Mouse (Mus musculus): Measurements from ENCODE around the gene Tbc1d8b. TPM values are rescaled to one million over a fixed set of nuclear protein-coding genes. Genes with fewer than 3 reads are reported as not detected.

Tbc1d8b gene
- polyA plus RNA-seq (2012; rRNA removed; ENCODE audit: low replicate concordance), result 0.20 and 0.23 TPM in 2 replicates

DNA sequence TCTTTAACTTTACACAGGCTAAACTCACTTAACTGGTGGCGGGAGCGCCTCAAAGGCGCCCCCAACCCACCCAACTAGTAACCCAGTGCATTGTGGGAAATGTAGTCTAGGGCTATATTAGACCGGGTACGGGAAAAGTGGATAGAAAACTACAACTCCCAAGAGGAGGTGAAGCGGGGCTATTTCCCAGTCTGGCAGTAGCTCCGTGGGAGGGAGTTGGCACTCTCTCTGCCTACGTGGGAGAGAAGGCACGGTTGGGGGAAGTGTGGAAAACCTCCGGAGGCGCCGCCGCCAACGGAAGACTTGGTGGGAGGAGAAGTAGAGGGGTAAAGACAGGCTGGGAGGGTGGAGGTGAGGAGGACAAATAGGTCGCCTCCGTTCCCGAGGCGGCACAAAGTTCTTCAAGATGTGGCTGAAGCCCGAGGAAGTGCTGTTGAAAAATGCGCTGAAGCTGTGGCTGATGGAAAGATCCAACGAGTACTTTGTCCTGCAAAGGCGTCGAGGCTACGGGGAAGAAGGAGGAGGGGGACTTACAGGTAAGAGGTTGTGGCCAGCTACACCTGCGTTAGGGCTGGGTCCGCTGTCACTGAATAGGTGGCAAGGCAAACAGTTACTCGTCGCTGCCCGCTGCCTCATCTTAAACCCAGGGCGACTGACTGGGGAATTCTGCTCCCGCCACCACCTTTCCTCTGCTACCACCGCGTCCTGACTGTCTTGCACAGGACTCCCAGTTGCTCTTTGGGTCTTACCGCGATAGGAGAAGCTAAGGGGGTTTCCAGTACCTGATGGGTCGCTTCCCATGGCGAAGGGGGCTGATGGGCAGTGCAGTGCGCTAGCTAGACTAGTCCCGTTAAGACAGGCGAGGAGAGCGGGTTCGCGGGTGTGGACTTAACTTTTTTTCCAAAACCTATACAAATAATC lies at the start of gene Tbc1d8b:
Gene Tbc1d8b, plus strand, starts transcription at position 222 of the 921 bp plus-strand sequence.

DNA sequence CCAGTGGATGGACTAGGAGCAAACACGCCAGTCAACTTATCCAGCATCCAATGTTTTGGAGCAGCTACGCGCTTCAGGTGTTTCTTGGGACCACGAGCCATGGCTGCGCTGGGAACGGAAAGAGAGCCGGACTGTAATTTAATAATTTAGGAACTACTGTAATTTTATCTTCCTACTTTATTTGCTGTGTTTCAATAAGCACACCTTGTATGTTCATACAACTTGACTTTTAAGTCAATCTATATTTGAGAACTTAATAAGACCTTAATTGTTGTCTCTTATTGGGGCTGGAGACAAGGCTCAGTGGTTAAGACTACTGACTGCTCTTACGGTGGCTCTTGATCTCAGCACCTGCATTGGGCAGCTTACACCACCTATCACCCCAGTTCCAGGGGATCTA lies 29.6 kb downstream of the Tbc1d8b start, which contains the start of gene Gm15013:
Gene Gm15013, minus strand, starts transcription at position 101 of the 400 bp plus-strand sequence.

DNA sequence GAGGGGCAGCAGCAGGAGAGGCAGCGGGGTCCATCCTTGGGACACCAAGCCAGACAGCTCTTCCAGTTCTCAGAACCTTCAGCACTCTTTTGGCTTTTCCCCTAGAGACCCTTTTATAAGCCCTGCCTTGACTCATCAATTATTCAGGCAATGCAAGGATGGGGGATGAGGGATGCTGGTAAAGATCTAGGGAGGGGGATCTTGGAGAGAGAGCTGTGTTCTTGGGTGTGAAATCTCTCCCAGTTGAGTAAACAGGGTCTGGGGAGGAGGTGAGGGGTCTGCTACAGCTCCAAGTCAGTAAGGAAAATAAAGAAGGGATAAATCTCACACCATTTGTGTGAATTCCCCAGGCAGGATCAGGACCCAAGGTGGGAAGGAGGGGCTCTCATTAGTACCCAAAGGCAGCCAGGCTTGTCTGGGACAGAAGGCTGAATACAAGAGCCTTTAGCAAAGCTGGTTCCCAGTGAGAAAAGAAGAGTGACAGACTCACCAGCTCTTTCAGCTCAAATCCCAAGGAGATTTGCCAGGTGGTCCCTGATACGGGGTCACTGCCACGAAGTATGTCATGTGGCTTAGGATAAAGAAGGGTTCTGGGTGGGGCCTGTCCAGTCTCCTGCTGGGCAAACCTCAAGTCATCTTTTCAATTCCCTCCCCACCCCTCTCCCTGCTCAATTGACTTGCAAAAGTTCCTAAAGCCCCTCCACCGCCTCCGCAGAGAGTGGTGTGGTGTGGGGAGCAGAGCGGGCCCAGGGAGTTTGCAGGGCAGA lies 97.7 kb downstream of the Tbc1d8b start, which contains the start of gene Ripply1:
Gene Ripply1, minus strand, starts transcription at position 76 of the 767 bp plus-strand sequence.

DNA sequence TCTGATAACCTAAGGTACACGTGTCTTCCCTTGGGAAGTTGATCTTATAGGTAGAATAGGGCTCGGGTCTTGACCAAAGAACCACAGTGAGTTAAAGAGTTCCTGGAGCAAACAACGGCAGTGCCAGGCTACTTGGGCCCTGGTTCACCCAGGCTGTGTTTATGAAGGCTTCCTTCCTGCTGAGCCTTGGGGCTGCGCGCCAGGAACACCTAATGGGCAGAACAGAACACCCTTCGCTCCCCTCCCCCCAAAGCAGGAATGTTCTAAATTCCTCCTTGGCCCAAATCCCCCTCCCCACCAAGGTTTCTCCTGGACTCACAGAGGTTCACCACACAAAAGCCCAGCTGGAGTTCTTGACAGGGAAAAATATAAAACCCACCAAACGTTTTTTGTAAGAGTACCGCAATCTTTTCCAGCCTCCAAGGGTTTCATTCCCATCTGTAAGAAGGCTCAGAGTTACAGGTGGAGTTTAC lies 115.6 kb downstream of the Tbc1d8b start, which contains the start of gene Cldn2:
Gene Cldn2, plus strand, starts transcription at position 423 of the 473 bp plus-strand sequence.

Other genes starting within 250 kb of the Tbc1d8b start
- gene D330045A20Rik, start 204.6 kb upstream of the Tbc1d8b start, polyA plus RNA-seq (2012; rRNA removed; ENCODE audit: low replicate concordance), result not detected in 2 replicates
- 40.1 and 123 TPM in 2 replicates for gene Rnf128, start 121.7 kb upstream of the Tbc1d8b start, polyA plus RNA-seq (2012; rRNA removed; ENCODE audit: low replicate concordance)
- not detected in 2 replicates for gene Gm15013, start 29.5 kb downstream of the Tbc1d8b start, polyA plus RNA-seq (2012; rRNA removed; ENCODE audit: low replicate concordance)
- 0.12 TPM in 1 of 2 replicates, not detected in the other for gene Ripply1, start 97.4 kb downstream of the Tbc1d8b start, polyA plus RNA-seq (2012; rRNA removed; ENCODE audit: low replicate concordance)
- gene Cldn2, start 115.8 kb downstream of the Tbc1d8b start, polyA plus RNA-seq (2012; rRNA removed; ENCODE audit: low replicate concordance), result 10.7 and 73.3 TPM in 2 replicates
- 0.44 and 1.8 TPM in 2 replicates for gene Morc4, start 186.7 kb downstream of the Tbc1d8b start, polyA plus RNA-seq (2012; rRNA removed; ENCODE audit: low replicate concordance)

All from duodenum, adult 2 months (tissue).